Mouse (Mus musculus): ENCODE data around the gene Lnx2.

The Lnx2 gene

DNA sequence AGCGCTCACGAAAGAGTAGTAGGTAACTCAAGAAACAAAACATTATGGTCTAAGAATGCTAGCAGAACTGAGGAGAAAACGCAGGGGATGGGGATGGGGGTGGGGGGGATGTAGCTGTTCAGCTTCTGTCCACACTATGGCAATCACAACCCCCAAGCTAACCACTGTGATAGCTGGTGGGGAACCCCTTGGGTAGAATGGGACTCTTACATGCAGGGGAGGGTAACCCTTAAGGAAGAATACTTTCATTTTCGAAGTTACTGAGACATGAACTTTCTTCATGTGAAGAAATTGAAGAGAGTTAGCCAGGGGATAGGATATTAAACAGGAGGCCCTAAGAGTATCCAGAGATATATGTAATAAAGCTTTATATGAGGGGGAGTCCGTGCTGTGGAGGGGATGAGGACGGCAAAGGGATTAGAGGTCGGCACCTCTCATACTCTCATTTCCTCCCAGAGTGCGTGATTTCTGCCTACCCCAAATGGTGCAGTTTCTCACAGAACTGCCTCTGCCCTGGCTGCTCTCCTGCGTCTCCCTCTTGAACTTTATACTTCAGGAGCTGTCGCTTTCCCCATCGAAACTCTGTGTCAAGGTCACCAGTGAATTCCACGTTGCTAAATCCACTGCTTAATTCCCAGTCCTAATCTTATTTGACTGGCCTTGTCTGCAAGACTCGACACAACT, 25.4 kb downstream of the Lnx2 start:
- no peak for DNase-seq

- DNase-seq = no peak
Measured at GRCm38 (mm10) chr5:147049544-147050209, 26.7 kb downstream of the Lnx2 start.

DNA sequence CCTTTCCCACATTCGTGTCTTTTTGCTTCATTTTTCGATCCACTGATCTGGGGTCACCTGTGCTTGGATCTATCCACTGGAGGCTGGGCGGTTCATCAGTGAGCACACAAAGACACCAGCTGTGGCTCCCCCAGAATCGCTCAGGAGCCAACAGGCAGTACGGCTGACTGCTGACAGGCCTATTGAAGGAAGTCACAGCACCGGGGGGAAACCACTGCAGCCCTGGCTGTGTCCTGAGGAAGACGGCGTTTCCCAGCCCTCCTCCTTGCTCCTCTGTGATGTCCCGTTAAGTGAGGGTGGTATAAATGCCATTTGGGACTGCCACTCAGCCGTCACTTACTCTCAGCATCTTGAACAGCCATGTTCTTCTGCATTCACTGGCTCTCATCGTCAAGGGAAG, 30.5 kb downstream of the Lnx2 start:
- no peak for DNase-seq

- DNase-seq = no peak
Measured at GRCm38 (mm10) chr5:147045311-147045710, 31.1 kb downstream of the Lnx2 start.

DNA sequence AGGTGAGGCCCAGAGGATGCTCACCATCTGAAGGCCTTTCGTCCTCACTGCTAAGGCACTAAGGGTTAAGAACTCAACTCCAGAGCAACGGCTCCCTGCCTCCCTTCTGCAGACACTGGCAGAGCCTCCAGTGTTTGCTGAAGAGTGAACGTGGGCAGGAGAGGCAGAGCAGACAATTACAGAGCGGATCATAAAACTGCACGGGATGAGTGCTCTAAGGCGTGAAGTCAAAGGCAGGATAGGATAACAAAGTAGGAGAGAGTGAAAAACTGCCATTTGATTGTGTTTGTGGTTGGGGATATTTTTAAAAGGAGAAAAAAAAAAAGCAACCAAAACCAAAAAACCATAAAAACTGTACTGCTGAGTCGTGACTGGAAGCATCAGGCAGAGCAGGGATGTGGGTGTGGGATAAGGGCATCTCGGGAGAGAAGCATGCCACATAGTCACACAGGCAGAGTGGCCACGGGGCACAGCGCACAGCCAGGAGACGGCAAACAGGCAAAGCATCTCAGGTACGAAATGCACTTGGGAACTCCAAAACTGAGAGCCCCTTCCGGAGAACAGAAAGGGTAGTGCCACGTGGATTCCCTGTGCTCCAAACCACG, 33.0 kb downstream of the Lnx2 start:
- peak; percentile 30 for DNase-seq

- no peak for DNase-seq
Measured at GRCm38 (mm10) chr5:147041965-147042937, 34.1 kb downstream of the Lnx2 start.

DNA sequence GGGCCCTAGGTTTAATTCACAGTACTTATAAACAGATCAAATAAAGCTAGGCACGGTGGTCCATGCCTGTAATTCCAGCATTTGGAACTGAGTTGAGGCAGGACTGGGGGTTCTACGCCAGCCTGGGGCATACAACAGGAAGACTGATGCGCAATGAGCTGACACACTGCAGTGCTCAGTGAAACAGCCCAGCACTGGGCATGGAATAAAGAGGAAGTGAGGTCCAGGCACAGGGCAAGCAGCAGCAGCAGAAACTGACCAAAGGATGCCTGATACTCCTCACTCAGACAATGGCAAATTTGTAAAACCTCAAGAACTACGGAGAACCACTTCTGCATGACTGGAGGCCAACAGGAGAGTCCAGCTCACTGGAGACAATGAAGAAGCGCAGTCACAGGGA, 37.0 kb downstream of the Lnx2 start:
- DNase-seq = no peak

GRCm38 (mm10) chr5:147037601-147038000, 38.8 kb downstream of the Lnx2 start:
- no peak for DNase-seq

GRCm38 (mm10) chr5:147036661-147037060, 39.7 kb downstream of the Lnx2 start:
- no peak for DNase-seq

DNA sequence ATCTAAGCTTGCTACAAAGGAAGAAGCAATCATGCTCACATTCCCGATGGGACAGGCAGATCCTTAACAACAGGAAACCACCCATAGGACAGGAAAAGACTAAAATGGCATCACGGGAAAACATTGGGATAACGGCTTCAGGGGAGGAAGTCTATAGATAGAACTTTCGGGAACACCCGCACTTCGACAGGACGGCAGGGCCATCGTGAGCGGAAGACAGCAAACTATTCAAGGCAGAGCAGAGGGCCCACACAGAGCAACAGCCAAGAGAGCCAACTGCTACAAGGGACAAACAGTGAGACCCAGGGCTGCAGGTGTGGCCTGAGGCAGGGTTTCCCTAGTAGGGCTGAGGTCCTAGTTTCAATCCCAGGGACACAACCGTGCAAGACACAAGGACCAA, 40.4 kb downstream of the Lnx2 start:
- DNase-seq = no peak

DNA sequence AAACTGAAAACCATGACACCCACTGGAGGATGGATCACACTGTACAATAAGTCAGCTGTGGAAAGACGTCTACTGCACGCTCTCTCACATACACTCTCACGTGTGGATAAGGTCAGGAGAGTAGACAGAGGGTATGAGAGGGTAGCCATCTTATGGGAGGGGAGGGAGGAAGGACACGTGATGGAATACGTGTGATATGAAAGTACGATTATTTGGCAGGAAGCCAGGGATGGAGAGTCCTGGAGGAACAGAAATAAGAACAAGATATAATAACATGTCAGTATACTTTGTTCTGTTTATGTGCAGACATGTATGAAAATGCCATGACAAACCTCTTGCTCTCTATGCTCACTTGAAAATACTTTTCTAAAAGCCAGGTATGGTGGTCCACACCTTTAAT, 41.1 kb downstream of the Lnx2 start:
- no peak for DNase-seq

DNA sequence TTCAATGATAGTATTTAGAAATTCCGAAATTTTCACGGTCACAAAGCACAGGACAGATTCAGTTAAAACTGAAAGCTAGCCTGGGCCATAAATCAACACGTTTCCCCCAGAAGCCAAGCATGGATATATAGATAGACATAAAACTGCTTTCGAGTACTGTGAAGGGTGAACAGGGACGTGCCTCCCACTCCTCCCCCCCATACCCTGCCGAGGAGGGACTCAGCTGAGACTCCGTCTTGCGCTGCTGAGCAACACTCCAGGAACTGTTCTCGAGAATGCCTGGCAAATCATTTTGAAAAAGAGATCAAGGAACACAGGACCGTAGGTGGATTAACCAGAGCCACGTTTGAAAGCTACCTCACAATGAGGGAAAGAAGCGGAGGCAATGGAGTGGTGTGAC, 42.1 kb downstream of the Lnx2 start:
- no peak for DNase-seq

DNA sequence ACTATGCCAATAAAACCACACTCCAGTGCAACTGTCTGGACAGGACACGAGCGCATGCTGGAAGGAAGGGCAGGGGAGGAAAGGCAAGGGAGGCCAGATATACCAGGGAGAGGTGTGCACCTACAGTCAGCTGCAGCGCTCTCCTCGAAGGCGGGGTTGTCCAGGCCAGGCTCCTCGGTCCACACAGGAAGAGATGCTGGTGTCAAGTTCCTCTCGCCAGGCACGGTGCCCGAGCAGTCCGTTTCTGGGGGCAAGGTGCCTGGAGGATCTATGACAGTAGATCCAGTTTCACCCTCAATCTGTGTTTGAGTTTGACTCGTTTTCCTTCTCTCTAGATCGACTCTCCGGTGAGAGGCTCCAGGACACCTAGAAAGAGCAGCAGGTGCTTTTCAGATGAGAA, 43.2 kb downstream of the Lnx2 start:
- no peak for DNase-seq

DNA sequence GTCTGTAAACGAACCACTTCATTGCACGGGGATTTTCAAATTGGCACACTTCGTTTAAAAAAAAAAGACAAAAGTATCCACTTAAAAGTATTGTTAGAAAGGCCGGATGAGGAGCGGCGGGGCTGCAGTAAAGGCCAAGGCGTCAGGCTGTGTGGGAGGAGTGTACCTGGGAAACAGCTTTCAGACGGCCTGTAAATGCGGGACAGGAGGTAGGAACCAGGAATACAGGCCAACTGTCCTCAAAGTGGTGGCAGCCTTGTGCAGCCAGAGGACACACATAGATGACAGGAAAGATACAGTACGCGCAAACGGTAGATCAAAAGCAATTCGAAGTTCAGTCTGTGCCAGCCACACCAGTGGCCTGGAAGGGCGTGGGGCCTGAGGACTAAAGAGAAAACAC, 45.1 kb downstream of the Lnx2 start:
- DNase-seq = no peak

DNA sequence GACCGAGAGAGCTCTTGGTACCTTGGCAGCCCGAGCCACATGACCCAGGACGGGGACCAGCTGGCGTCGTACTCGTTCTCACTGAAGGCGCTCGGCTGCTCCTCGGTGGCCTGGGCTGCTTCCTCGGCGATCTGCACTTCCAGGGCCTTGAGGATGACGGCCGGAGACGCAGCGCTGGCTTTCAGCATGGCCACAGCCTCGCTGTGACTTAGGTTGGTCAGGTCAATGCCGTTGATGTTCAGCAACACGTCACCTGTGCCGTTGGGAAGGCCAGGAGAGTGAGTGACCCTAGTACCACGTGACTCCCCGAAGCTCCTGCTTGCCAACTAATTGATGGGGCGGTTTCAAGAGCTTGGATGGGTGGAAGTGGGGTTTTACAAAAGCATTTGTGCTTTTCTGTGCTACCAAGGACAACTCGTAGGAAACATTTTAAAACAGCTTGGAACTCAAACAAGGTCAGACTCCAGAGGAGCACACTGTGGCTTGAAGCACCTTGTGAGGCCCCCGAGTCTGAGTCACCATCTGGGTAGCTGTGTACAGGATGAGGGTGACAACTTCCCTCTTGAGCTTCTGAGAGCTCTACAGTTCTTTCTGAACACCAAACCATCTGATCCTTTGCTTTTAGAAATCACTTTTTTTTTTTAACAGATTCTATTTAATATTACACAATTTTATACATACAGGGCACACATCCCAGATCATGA, 51.9 kb downstream of the Lnx2 start:
- no peak for DNase-seq

- DNase-seq = peak; percentile 34
Measured at GRCm38 (mm10) chr5:147023245-147023970, 53.0 kb downstream of the Lnx2 start.

DNA sequence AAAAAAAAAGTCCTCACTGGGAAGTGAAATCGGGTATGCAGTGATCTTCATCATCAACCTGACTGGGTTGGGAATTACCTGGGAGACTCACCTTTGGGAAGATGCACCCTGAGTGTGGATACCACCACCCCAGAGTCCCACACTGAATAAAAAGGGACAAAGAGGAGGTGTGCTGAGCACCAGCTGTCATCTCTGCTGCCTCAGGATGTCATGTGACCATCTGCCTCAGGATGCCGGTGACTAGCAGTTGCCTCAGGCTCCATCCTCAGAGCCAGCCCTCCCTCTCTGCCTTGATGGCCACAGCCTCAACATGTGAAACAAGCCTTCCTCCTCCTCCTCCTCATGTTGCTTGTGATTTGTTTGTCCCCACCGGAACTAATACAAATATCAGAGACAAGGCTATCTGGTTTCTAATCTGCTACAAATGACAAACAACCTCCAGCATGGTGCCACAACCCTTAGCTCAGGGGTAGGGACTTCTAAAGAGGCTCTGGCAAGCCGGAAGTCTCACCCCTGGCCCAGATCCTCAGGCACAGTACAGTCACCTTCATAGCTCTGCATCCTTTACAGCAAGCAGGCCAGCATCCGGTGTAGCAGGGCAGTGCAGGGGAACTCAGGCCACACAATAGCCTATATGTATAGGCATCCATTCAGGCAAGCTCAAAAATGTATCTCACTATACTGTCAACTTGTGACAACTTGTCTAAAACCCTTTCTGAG, 54.7 kb downstream of the Lnx2 start:
- no peak for DNase-seq

DNA sequence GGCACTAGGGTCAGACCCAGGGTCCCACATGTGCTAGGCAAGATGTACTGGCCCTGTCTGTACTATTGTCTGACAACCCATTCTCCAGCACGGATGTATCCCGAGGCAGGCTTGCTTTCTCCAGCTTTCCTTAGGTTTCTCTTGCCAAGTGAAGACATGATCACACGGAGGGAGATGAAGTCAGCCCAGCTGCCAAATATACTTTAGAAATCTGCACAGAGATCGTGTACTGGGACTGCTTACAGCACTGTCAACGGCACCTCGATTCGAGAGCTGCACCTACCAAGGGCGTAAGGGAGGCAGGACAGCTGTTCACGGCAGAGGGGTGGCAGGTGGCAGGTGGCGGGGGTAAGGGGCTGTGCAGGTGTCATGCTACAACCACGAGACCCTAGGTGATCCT, 55.8 kb downstream of the Lnx2 start:
- no peak for DNase-seq

GRCm38 (mm10) chr5:147018761-147019160, 57.6 kb downstream of the Lnx2 start:
- no peak for DNase-seq

DNA sequence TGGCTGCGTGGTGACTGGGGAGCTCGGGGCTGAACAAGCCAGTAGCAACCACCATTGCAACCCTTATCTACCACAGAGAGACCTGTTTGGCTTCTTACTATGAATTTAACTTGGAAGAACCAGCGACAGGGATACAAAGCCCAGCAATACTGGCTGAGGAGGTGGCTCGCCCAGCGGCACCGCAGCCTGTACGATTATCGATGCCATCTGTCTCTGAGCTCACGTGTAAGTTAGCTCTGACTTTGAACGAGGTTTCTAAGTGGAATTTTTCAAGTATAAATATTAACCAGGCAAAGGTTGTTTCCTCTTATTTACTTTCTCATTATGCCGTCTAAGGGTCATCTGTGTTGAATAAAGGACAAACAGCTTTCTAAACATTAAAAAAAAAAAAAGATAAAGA, 58.9 kb downstream of the Lnx2 start:
- DNase-seq = no peak

DNA sequence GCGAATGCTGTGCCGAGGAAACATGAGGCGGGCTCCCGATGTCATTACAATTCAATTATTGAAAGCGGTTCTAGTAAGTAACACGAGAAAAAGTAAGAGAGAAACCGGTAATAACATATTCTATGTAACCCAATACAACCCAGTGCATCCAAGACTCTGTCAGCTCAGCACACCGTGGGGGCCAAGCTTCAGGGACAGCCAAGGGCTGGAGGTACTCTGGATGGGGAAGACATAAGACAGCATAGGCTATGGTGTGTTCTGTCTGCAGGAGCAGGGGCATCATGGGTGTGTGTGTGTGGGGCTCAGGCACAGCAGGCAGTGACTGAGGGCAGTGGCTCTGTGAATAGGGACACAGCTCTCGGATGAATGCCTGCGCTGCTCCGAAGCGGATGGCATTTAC, 59.8 kb downstream of the Lnx2 start:
- no peak for DNase-seq

All from right cerebral cortex, adult 18-20 months (tissue).